Mouse (Mus musculus) kidney, adult 11 months (tissue): ENCODE data around the gene Aox4.

ENCODE experiments used
- DNase-seq: peaks from one replicate; pipeline ENCODE4 v3.0.0; 2022

Aox4 gene

GRCm38 (mm10) chr1:58303009-58303408 is 92.8 kb downstream of the Aox4 start:
- no peak for DNase-seq

- DNase-seq: no peak
Observed at GRCm38 (mm10) chr1:58303726-58304125, 93.5 kb downstream of the Aox4 start.

GRCm38 (mm10) chr1:58304296-58304695 is 94.1 kb downstream of the Aox4 start:
- no peak for DNase-seq

- peak; percentile 63 for DNase-seq
Observed at GRCm38 (mm10) chr1:58307181-58307580, 97.0 kb downstream of the Aox4 start.

- DNase-seq: no peak
Observed at GRCm38 (mm10) chr1:58308594-58308993, 98.4 kb downstream of the Aox4 start.

GRCm38 (mm10) chr1:58309853-58310252 is 99.7 kb downstream of the Aox4 start:
- DNase-seq: no peak

GRCm38 (mm10) chr1:58311221-58311864 is 101.1 kb downstream of the Aox4 start:
- no peak for DNase-seq

- no peak for DNase-seq
Observed at GRCm38 (mm10) chr1:58313173-58313572, 103.0 kb downstream of the Aox4 start.

- no peak for DNase-seq
Observed at GRCm38 (mm10) chr1:58315532-58315931, 105.3 kb downstream of the Aox4 start.
